Mouse (Mus musculus) heart, embryonic 10.5 days (tissue): Measurements from ENCODE around the gene BC025920. TPM values are rescaled to one million over a fixed set of nuclear protein-coding genes. Genes with fewer than 3 reads are reported as not detected.

Source experiments
- DNase-seq: peaks from one replicate; pipeline ENCODE4 v3.0.0-alpha.2; 2017; ENCODE audit warnings: low spot score
- H3K27ac ChIP-seq: fragments of 300-500 bp; sonication (generic); 2 replicates; pipeline ENCODE4 v1.5.1; 2016; ENCODE audit warnings: mild to moderate bottlenecking
- H3K27me3 ChIP-seq: fragments of 300-500 bp; sonication (generic); 2 replicates; pipeline ENCODE4 v1.6.1; 2016; ENCODE audit warnings: mild to moderate bottlenecking; ENCODE audit not compliant: poor library complexity, insufficient read depth, severe bottlenecking
- H3K36me3 ChIP-seq: fragments of 300-500 bp; sonication (generic); 2 replicates; pipeline ENCODE4 v1.6.1; 2016; ENCODE audit warnings: mild to moderate bottlenecking, moderate library complexity
- H3K4me1 ChIP-seq: fragments of 300-500 bp; sonication (generic); 2 replicates; pipeline ENCODE4 v1.6.1; 2016; ENCODE audit warnings: mild to moderate bottlenecking
- H3K4me3 ChIP-seq: fragments of 300-500 bp; sonication (generic); 2 replicates; pipeline ENCODE4 v1.5.1; 2016; ENCODE audit warnings: mild to moderate bottlenecking, moderate library complexity
- H3K9me3 ChIP-seq: fragments of 300-500 bp; sonication (generic); 2 replicates; pipeline ENCODE4 v1.6.1; 2016; ENCODE audit warnings: mild to moderate bottlenecking, moderate library complexity
- WGBS: fragments of 180-500 bp; shearing (Covaris S2); methylation state at CpG from one replicate; pipeline ENCODE4 v1.1.7; 2016; 5-methylcytosine and 5-hydroxymethylcytosine counted together
- polyA plus RNA-seq: library from polyadenylated mRNA; unstranded; fragments of >200 nt; fragmentation: Nextera tagmentation; extraction: Ambion mirVana; gene quantifications from 2 replicates; pipeline ENCODE4 v1.2.1, GENCODE M21; 2016

BC025920 gene
- polyA plus RNA-seq, 1 experiment from 2014 or later, result 1.4 TPM

- Histone ChIP-seq H3K4me3 (peak overlapping the region; percentile 48), H3K27me3 (peaks cover 20% of the 10 kb centered on the region), H3K4me1 (peaks cover 63% of the 10 kb centered on the region), H3K36me3 (no peaks in the 10 kb centered on the region), H3K27ac (peak overlapping the region; percentile 83), H3K9me3 (no peaks in the 10 kb centered on the region)
- DNase-seq, result no peak
- WGBS, result 42% methylated on average over 10 of the region's 10 CpGs
These were observed 6.0 kb upstream of the BC025920 start for GRCm38 (mm10) chr10:81600096-81600495.

- Histone ChIP-seq H3K27me3 (peaks cover 13% of the 10 kb centered on the region), H3K27ac (peak within 1 kb of the TSS; percentile 83), H3K36me3 (no peaks in the 10 kb centered on the region), H3K9me3 (no peaks in the 10 kb centered on the region), H3K4me1 (peaks cover 62% of the 10 kb centered on the region), H3K4me3 (peak within 1 kb of the TSS; percentile 48)
- DNase-seq, result peak; percentile 99
- WGBS, result under 1% methylated on average over 28 of the region's 28 CpGs
These were observed 5.3 kb upstream of the BC025920 start, which contains the start of gene Tle6 for GRCm38 (mm10) chr10:81600738-81601203. TSS of gene Tle6 (minus strand) at chr10:81601073.

GRCm38 (mm10) chr10:81601396-81601905 lies 4.6 kb upstream of the BC025920 start:
- H3K27ac ChIP-seq, result peak overlapping the region; percentile 83
- peaks cover 9% of the 10 kb centered on the region for H3K27me3 ChIP-seq
- H3K36me3 ChIP-seq, result no peaks in the 10 kb centered on the region
- no peaks in the 10 kb centered on the region for H3K9me3 ChIP-seq
- H3K4me3 ChIP-seq, result peak overlapping the region; percentile 48
- H3K4me1 ChIP-seq, result peaks cover 57% of the 10 kb centered on the region
- 24% methylated on average over 7 of the region's 7 CpGs for WGBS
- no peak for DNase-seq

GRCm38 (mm10) chr10:81602741-81603151 lies 3.3 kb upstream of the BC025920 start:
- no peaks in the 10 kb centered on the region for H3K9me3 ChIP-seq
- H3K27ac ChIP-seq, result no peak overlapping the region
- 0 out of 2 replicates have a peak, but pooled peaks cover 2% of the 10 kb centered on the region for H3K36me3 ChIP-seq
- peaks cover 3% of the 10 kb centered on the region for H3K27me3 ChIP-seq
- peaks cover 48% of the 10 kb centered on the region for H3K4me1 ChIP-seq
- DNase-seq, result no peak
- 23% methylated on average over 4 of the region's 4 CpGs for WGBS
- H3K4me3 ChIP-seq, result no peak overlapping the region

GRCm38 (mm10) chr10:81604019-81604967 lies 1.8 kb upstream of the BC025920 start:
- Histone ChIP-seq H3K27ac (peak overlapping the region; percentile 80), H3K27me3 (no peaks in the 10 kb centered on the region), H3K4me3 (peak overlapping the region; percentile 69; the same call in 1 of the 2 replicates), H3K36me3 (peaks cover 16% of the 10 kb centered on the region; the same call in 1 of the 2 replicates), H3K4me1 (peaks cover 39% of the 10 kb centered on the region), H3K9me3 (no peaks in the 10 kb centered on the region)
- 77% methylated on average over 12 of the region's 12 CpGs for WGBS
- DNase-seq, result no peak

- peak overlapping the region; percentile 80 for H3K27ac ChIP-seq
- no peaks in the 10 kb centered on the region for H3K9me3 ChIP-seq
- H3K4me1 ChIP-seq, result peaks cover 32% of the 10 kb centered on the region
- WGBS, result 20% methylated on average over 29 of the region's 29 CpGs
- H3K4me3 ChIP-seq, result peak overlapping the region; percentile 69
- no peaks in the 10 kb centered on the region for H3K27me3 ChIP-seq
- H3K36me3 ChIP-seq, result peaks cover 18% of the 10 kb centered on the region; the same call in 1 of the 2 replicates
- peak; percentile 93 for DNase-seq
These were observed 953 bp upstream of the BC025920 start for GRCm38 (mm10) chr10:81604968-81605665.

- no peak for DNase-seq
- H3K4me3 ChIP-seq, result peak overlapping the region; percentile 69
- peak overlapping the region; percentile 80 for H3K27ac ChIP-seq
- peaks cover 18% of the 10 kb centered on the region; the same call in 1 of the 2 replicates for H3K36me3 ChIP-seq
- peaks cover 27% of the 10 kb centered on the region for H3K4me1 ChIP-seq
- WGBS, result 4% methylated on average over 14 of the region's 14 CpGs
- no peaks in the 10 kb centered on the region for H3K9me3 ChIP-seq
- H3K27me3 ChIP-seq, result no peaks in the 10 kb centered on the region
These were observed 450 bp upstream of the BC025920 start for GRCm38 (mm10) chr10:81605666-81605973.

GRCm38 (mm10) chr10:81608308-81608707 lies 2.2 kb downstream of the BC025920 start:
- Histone ChIP-seq H3K36me3 (peaks cover 18% of the 10 kb centered on the region; the same call in 1 of the 2 replicates), H3K4me3 (no peak overlapping the region), H3K27ac (no peak overlapping the region), H3K4me1 (peaks cover 15% of the 10 kb centered on the region; the same call in 1 of the 2 replicates), H3K9me3 (no peaks in the 10 kb centered on the region), H3K27me3 (no peaks in the 10 kb centered on the region; the same call in 1 of the 2 replicates)
- no peak for DNase-seq
- 82% methylated on average over 1 of the region's 1 CpGs for WGBS

GRCm38 (mm10) chr10:81612779-81613178 lies 6.7 kb downstream of the BC025920 start:
- H3K27ac ChIP-seq, result no peak overlapping the region
- H3K4me3 ChIP-seq, result no peak overlapping the region
- no peaks in the 10 kb centered on the region for H3K4me1 ChIP-seq
- 63% methylated on average over 3 of the region's 3 CpGs for WGBS
- H3K36me3 ChIP-seq, result peaks cover 16% of the 10 kb centered on the region; the same call in 1 of the 2 replicates
- no peaks in the 10 kb centered on the region; the same call in 1 of the 2 replicates for H3K27me3 ChIP-seq
- no peak for DNase-seq
- no peaks in the 10 kb centered on the region for H3K9me3 ChIP-seq

- H3K4me1 ChIP-seq, result no peaks in the 10 kb centered on the region
- H3K36me3 ChIP-seq, result no peaks in the 10 kb centered on the region
- no peak overlapping the region for H3K27ac ChIP-seq
- 75% methylated on average over 6 of the region's 6 CpGs for WGBS
- H3K4me3 ChIP-seq, result no peak overlapping the region
- DNase-seq, result no peak
- no peaks in the 10 kb centered on the region for H3K9me3 ChIP-seq
- H3K27me3 ChIP-seq, result no peaks in the 10 kb centered on the region; the same call in 1 of the 2 replicates
These were observed 9.4 kb downstream of the BC025920 start for GRCm38 (mm10) chr10:81615486-81615885.

GRCm38 (mm10) chr10:81619976-81620375 lies 13.9 kb downstream of the BC025920 start:
- H3K27me3 ChIP-seq, result no peaks in the 10 kb centered on the region
- DNase-seq, result no peak
- H3K4me1 ChIP-seq, result peaks cover 8% of the 10 kb centered on the region; the same call in 1 of the 2 replicates
- 85% methylated on average over 5 of the region's 5 CpGs for WGBS
- no peak overlapping the region for H3K4me3 ChIP-seq
- H3K9me3 ChIP-seq, result no peaks in the 10 kb centered on the region
- H3K27ac ChIP-seq, result no peak overlapping the region
- peaks cover 42% of the 10 kb centered on the region for H3K36me3 ChIP-seq

GRCm38 (mm10) chr10:81620786-81621185 lies 14.7 kb downstream of the BC025920 start:
- WGBS, result 44% methylated on average over 9 of the region's 9 CpGs
- Histone ChIP-seq H3K36me3 (peaks cover 50% of the 10 kb centered on the region), H3K4me1 (peaks cover 11% of the 10 kb centered on the region; the same call in 1 of the 2 replicates), H3K27ac (no peak overlapping the region), H3K9me3 (no peaks in the 10 kb centered on the region), H3K4me3 (no peak overlapping the region), H3K27me3 (no peaks in the 10 kb centered on the region)
- no peak for DNase-seq
